Mouse (Mus musculus) right cerebral cortex, postnatal 4 days (tissue): ENCODE measurements around the gene Hdgf.

Experiments
- DNase-seq: peaks from one replicate; pipeline ENCODE4 v3.0.0-alpha.2; 2022

Gene Hdgf

GRCm38 (mm10) chr3:87947056-87947810, 41.1 kb downstream of the Hdgf start:
- no peak for DNase-seq

- no peak for DNase-seq
These were observed 41.7 kb downstream of the Hdgf start for GRCm38 (mm10) chr3:87947811-87948199.

- no peak for DNase-seq
These were observed 42.5 kb downstream of the Hdgf start, which contains the start of gene Crabp2 for GRCm38 (mm10) chr3:87948378-87949265. TSS of gene Crabp2 (plus strand) at chr3:87948666.

GRCm38 (mm10) chr3:87949266-87949954, 43.3 kb downstream of the Hdgf start:
- DNase-seq = no peak

- no peak for DNase-seq
These were observed 43.9 kb downstream of the Hdgf start for GRCm38 (mm10) chr3:87949955-87950515.

- DNase-seq = no peak
These were observed 45.8 kb downstream of the Hdgf start for GRCm38 (mm10) chr3:87951946-87952345.

GRCm38 (mm10) chr3:87952440-87952839, 46.3 kb downstream of the Hdgf start:
- DNase-seq = no peak

GRCm38 (mm10) chr3:87958056-87958455, 51.9 kb downstream of the Hdgf start:
- no peak for DNase-seq

GRCm38 (mm10) chr3:87958476-87958875, 52.4 kb downstream of the Hdgf start:
- DNase-seq = no peak

- no peak for DNase-seq
These were observed 52.8 kb downstream of the Hdgf start for GRCm38 (mm10) chr3:87958967-87959366.

GRCm38 (mm10) chr3:87959371-87959770, 53.2 kb downstream of the Hdgf start:
- no peak for DNase-seq

- no peak for DNase-seq
These were observed 54.1 kb downstream of the Hdgf start for GRCm38 (mm10) chr3:87960191-87960585.

- peak; percentile 85 for DNase-seq
These were observed 54.6 kb downstream of the Hdgf start for GRCm38 (mm10) chr3:87960586-87961191.
